Mouse (Mus musculus): ENCODE measurements at regions not wholly inside any gene's neighbourhood (a gene's known extent, or its start where the extent isn't known, plus 50 kb on each side); places are given as distances from the start of the nearest gene placed in this dataset.

- Histone ChIP-seq H3K9me3 (ENCODE audit: control insufficient read depth, low read length) (no peaks in the 10 kb centered on the region), H3K4me3 (ENCODE audit: insufficient read depth in 1 of 2, low read depth in 2 of 2, low read length in 2 of 2) (no peak overlapping the region), H3K9ac (replicated peaks) (no peak overlapping the region), H3K4me1 (replicated peaks; ENCODE audit: control insufficient read depth in 2 of 2, insufficient read depth in 2 of 2, low read length in 1 of 2) (peaks cover 0 to 3% of the 10 kb centered on the region in 2 experiments; a peak in 1 of 4 replicates), H3K36me3 (replicated peaks; ENCODE audit: control insufficient read depth, insufficient read depth, low read depth) (no peaks in the 10 kb centered on the region), H3K27ac (no peak overlapping the region), H3K27me3 (ENCODE audit: control insufficient read depth, insufficient read depth, low read length) (no peaks in the 10 kb centered on the region), H3K4me2 (ENCODE audit: low read depth) (no peak overlapping the region)
- 71% methylated on average over 5 of the region's 5 CpGs for WGBS (ENCODE audit: insufficient replicate concordance)
- ATAC-seq (ENCODE audit: insufficient read depth) (no peak), DNase-seq (ENCODE audit: low read depth in 3 of 3, low spot score in 3 of 3) (no peak)
- no peak for TF ChIP-seq EP300 (IDR thresholded peaks at IDR 0.05; ENCODE audit: low read depth)
- TF ChIP-seq CTCF (IDR thresholded peaks at IDR 0.05; ENCODE audit: low read depth): no peak
Measured at GRCm38 (mm10) chr10:37322310-37322709, 183.6 kb upstream of the Marcks start.

- WGBS (ENCODE audit: insufficient replicate concordance): 51% methylated on average over 3 of the region's 3 CpGs
- Histone ChIP-seq H3K4me1 (replicated peaks; ENCODE audit: control insufficient read depth in 2 of 2, insufficient read depth in 2 of 2, low read length in 1 of 2) (peaks cover 0 to 2% of the 10 kb centered on the region in 2 experiments; a peak in 1 of 4 replicates), H3K36me3 (replicated peaks; ENCODE audit: control insufficient read depth, insufficient read depth, low read depth) (no peaks in the 10 kb centered on the region), H3K27me3 (ENCODE audit: control insufficient read depth, insufficient read depth, low read length) (no peaks in the 10 kb centered on the region), H3K4me3 (ENCODE audit: insufficient read depth in 1 of 2, low read depth in 2 of 2, low read length in 2 of 2) (no peak overlapping the region), H3K9ac (replicated peaks) (no peak overlapping the region), H3K4me2 (ENCODE audit: low read depth) (no peak overlapping the region), H3K27ac (no peak overlapping the region), H3K9me3 (ENCODE audit: control insufficient read depth, low read length) (no peaks in the 10 kb centered on the region)
- ATAC-seq (ENCODE audit: insufficient read depth) (0 out of 2 replicates have a peak, but pooled peaks have one; percentile 16), DNase-seq (ENCODE audit: low read depth in 3 of 3, low spot score in 3 of 3) (no peak)
- TF ChIP-seq CTCF (IDR thresholded peaks at IDR 0.05; ENCODE audit: low read depth) (no peak), EP300 (IDR thresholded peaks at IDR 0.05; ENCODE audit: low read depth) (no peak)
Measured at GRCm38 (mm10) chr10:37321171-37321570, 182.5 kb upstream of the Marcks start.

- Histone ChIP-seq H3K4me3 (ENCODE audit: insufficient read depth in 1 of 2, low read depth in 2 of 2, low read length in 2 of 2) (no peak overlapping the region), H3K9ac (replicated peaks) (no peak overlapping the region), H3K9me3 (ENCODE audit: control insufficient read depth, low read length) (no peaks in the 10 kb centered on the region), H3K36me3 (replicated peaks; ENCODE audit: control insufficient read depth, insufficient read depth, low read depth) (no peaks in the 10 kb centered on the region), H3K4me2 (ENCODE audit: low read depth) (no peak overlapping the region), H3K27me3 (ENCODE audit: control insufficient read depth, insufficient read depth, low read length) (no peaks in the 10 kb centered on the region), H3K27ac (no peak overlapping the region), H3K4me1 (replicated peaks; ENCODE audit: control insufficient read depth in 2 of 2, insufficient read depth in 2 of 2, low read length in 1 of 2) (peaks cover 0 to 2% of the 10 kb centered on the region in 2 experiments; a peak in 1 of 4 replicates)
- ATAC-seq (ENCODE audit: insufficient read depth): no peak
- 69% methylated on average over 8 of the region's 8 CpGs for WGBS (ENCODE audit: insufficient replicate concordance)
- TF ChIP-seq CTCF (IDR thresholded peaks at IDR 0.05; ENCODE audit: low read depth): no peak
- no peak for TF ChIP-seq EP300 (IDR thresholded peaks at IDR 0.05; ENCODE audit: low read depth)
- no peak for DNase-seq (ENCODE audit: low read depth in 3 of 3, low spot score in 3 of 3)
Measured at GRCm38 (mm10) chr10:37319746-37320430, 181.2 kb upstream of the Marcks start.

DNA sequence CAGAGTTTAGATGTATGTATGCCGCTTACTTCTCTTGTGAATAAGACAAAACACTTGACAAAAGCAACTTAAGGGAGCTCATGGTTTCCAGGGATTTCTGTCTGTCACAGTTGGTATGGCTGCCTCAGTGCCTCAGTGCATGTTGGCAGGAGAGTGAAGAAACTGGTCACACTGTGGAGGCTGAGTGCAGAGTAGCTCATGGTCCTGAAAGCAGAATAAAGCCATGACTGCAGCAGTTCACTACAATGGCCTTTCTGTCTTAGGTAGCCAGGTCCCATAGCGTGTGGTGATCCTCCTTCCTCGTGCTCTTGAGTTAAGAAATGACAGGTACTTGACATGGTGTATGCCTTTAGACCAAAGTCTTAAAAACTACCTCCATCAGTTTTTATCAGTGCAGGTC, 178.0 kb upstream of the Marcks start:
- ATAC-seq (ENCODE audit: insufficient read depth) (no peak), DNase-seq (ENCODE audit: low read depth in 3 of 3, low spot score in 3 of 3) (no peak)
- 55% methylated on average over 3 of the region's 3 CpGs for WGBS (ENCODE audit: insufficient replicate concordance)
- Histone ChIP-seq H3K4me2 (ENCODE audit: low read depth) (no peak overlapping the region), H3K4me3 (ENCODE audit: insufficient read depth in 1 of 2, low read depth in 2 of 2, low read length in 2 of 2) (no peak overlapping the region), H3K27me3 (ENCODE audit: control insufficient read depth, insufficient read depth, low read length) (no peaks in the 10 kb centered on the region), H3K9me3 (ENCODE audit: control insufficient read depth, low read length) (no peaks in the 10 kb centered on the region), H3K36me3 (replicated peaks; ENCODE audit: control insufficient read depth, insufficient read depth, low read depth) (no peaks in the 10 kb centered on the region), H3K9ac (replicated peaks) (no peak overlapping the region), H3K27ac (no peak overlapping the region), H3K4me1 (replicated peaks; ENCODE audit: control insufficient read depth in 2 of 2, insufficient read depth in 2 of 2, low read length in 1 of 2) (no peaks in the 10 kb centered on the region)
- TF ChIP-seq EP300 (IDR thresholded peaks at IDR 0.05; ENCODE audit: low read depth) (no peak), CTCF (IDR thresholded peaks at IDR 0.05; ENCODE audit: low read depth) (no peak)

GRCm38 (mm10) chr10:37315804-37316203, 177.1 kb upstream of the Marcks start:
- Histone ChIP-seq H3K36me3 (replicated peaks; ENCODE audit: control insufficient read depth, insufficient read depth, low read depth) (no peaks in the 10 kb centered on the region), H3K9me3 (ENCODE audit: control insufficient read depth, low read length) (no peaks in the 10 kb centered on the region), H3K4me1 (replicated peaks; ENCODE audit: control insufficient read depth in 2 of 2, insufficient read depth in 2 of 2, low read length in 1 of 2) (no peaks in the 10 kb centered on the region), H3K9ac (replicated peaks) (no peak overlapping the region), H3K4me2 (ENCODE audit: low read depth) (no peak overlapping the region), H3K4me3 (ENCODE audit: insufficient read depth in 1 of 2, low read depth in 2 of 2, low read length in 2 of 2) (no peak overlapping the region), H3K27me3 (ENCODE audit: control insufficient read depth, insufficient read depth, low read length) (no peaks in the 10 kb centered on the region), H3K27ac (no peak overlapping the region)
- TF ChIP-seq CTCF (IDR thresholded peaks at IDR 0.05; ENCODE audit: low read depth) (no peak), EP300 (IDR thresholded peaks at IDR 0.05; ENCODE audit: low read depth) (no peak)
- DNase-seq (ENCODE audit: low read depth in 3 of 3, low spot score in 3 of 3) (no peak), ATAC-seq (ENCODE audit: insufficient read depth) (no peak)
- 65% methylated on average over 1 of the region's 1 CpGs for WGBS (ENCODE audit: insufficient replicate concordance)
